Mouse (Mus musculus) CH12.LX (cell line): ENCODE data around the gene Rsrp1. TPM values are rescaled to one million over a fixed set of nuclear protein-coding genes. Genes with fewer than 3 reads are reported as not detected.
A peak's percentile ranks its signal among the peaks of the same experiment; 100 is the strongest.

Experiments used
- DNase-seq: peaks from one replicate; pipeline ENCODE4 v3.0.0-alpha.2; 2013; ENCODE audit errors: extremely low read depth
- H3K27ac ChIP-seq: 2 replicates; pipeline ENCODE4 v1.5.1; 2012; ENCODE audit warnings: low read depth, mild to moderate bottlenecking, control low read depth, moderate library complexity; ENCODE audit not compliant: insufficient read depth
- H3K27me3 ChIP-seq: replicated peaks from 2 replicates; pipeline ENCODE3; 2012; ENCODE audit warnings: inconsistent platforms
- H3K36me3 ChIP-seq, 2 experiments: replicated peaks in 1 of 2; 2 replicates each; pipeline versions ENCODE3 to v1.6.1; 2012; ENCODE audit warnings: inconsistent platforms in 1 of 2, low read length in 1 of 2, mild to moderate bottlenecking in 1 of 2, mixed read lengths in 1 of 2, moderate library complexity in 1 of 2; ENCODE audit not compliant: control insufficient read depth in 1 of 2, insufficient read depth in 1 of 2
- H3K4me1 ChIP-seq, 2 experiments: 2 replicates each; pipeline ENCODE4 v1.6.1; 2012; ENCODE audit warnings: inconsistent platforms in 1 of 2, moderate library complexity in 1 of 2; ENCODE audit not compliant: insufficient read depth in 2 of 2, control insufficient read depth in 1 of 2
- H3K4me2 ChIP-seq: 2 replicates; pipeline ENCODE4 v1.6.1; 2012; ENCODE audit warnings: low read depth, mild to moderate bottlenecking, control low read depth; ENCODE audit not compliant: poor library complexity, insufficient read depth, severe bottlenecking
- H3K4me3 ChIP-seq, 3 experiments: fragments of 150-350 bp in 1 of 3; sonication (generic) in 1 of 3; replicated peaks in 1 of 3; 2 replicates each; pipeline versions ENCODE3 to v1.5.1; 2011 to 2012; ENCODE audit warnings: low read depth in 2 of 3, low read length in 2 of 3, mild to moderate bottlenecking in 2 of 3, moderate library complexity in 2 of 3, control low read depth in 1 of 3, improper control_type of control experiment in 1 of 3, inconsistent platforms in 1 of 3, mixed read lengths in 1 of 3; ENCODE audit not compliant: poor library complexity in 1 of 3
- H3K79me2 ChIP-seq: replicated peaks from 2 replicates; pipeline ENCODE4 v1.6.1; 2012; ENCODE audit warnings: mild to moderate bottlenecking, moderate library complexity; ENCODE audit not compliant: control insufficient read depth, poor library complexity, insufficient read depth, severe bottlenecking; ENCODE audit errors: extremely low read depth
- H3K9ac ChIP-seq: 2 replicates; pipeline ENCODE4 v1.6.1; 2012; ENCODE audit warnings: low read depth, mild to moderate bottlenecking, control low read depth, moderate library complexity; ENCODE audit not compliant: insufficient read depth
- H3K9me3 ChIP-seq: replicated peaks from 2 replicates; pipeline ENCODE3; 2012; ENCODE audit warnings: low read length, inconsistent platforms, mixed read lengths
- CHD1 ChIP-seq: IDR thresholded peaks from 2 replicates; pipeline ENCODE4 v1.6.1; 2012; ENCODE audit warnings: low read depth, low read length, improper control_type of control experiment, inconsistent platforms
- CHD2 ChIP-seq: IDR thresholded peaks from 2 replicates; pipeline ENCODE4 v1.6.1; 2011; ENCODE audit warnings: low read length, improper control_type of control experiment
- CTCF ChIP-seq, 2 experiments: IDR thresholded peaks in 1 of 2; conservative IDR thresholded peaks in 1 of 2; 2 replicates each; pipeline ENCODE4 v1.5.1; 2011 to 2012; ENCODE audit warnings: low read depth in 2 of 2, low read length in 2 of 2, improper control_type of control experiment in 1 of 2, inconsistent platforms in 1 of 2, mild to moderate bottlenecking in 1 of 2, moderate library complexity in 1 of 2
- E2F4 ChIP-seq: IDR thresholded peaks from 2 replicates; pipeline ENCODE4 v1.6.1; 2011; ENCODE audit warnings: low read depth, low read length, improper control_type of control experiment; ENCODE audit not compliant: insufficient replicate concordance
- ELF1 ChIP-seq: IDR thresholded peaks from 2 replicates; pipeline ENCODE4 v1.6.1; 2014; ENCODE audit warnings: low read depth, mild to moderate bottlenecking, inconsistent platforms, low read length, improper control_type of control experiment
- ETS1 ChIP-seq: conservative IDR thresholded peaks from 2 replicates; pipeline ENCODE4 v1.6.1; 2012; ENCODE audit warnings: low read depth, mild to moderate bottlenecking, inconsistent platforms, low read length, improper control_type of control experiment, moderate library complexity
- GABPA ChIP-seq: IDR thresholded peaks from 2 replicates; pipeline ENCODE4 v1.6.1; 2012; ENCODE audit warnings: low read depth, low read length, improper control_type of control experiment, inconsistent platforms; ENCODE audit not compliant: insufficient replicate concordance
- HCFC1 ChIP-seq: IDR thresholded peaks from 2 replicates; pipeline ENCODE4 v1.6.1; 2012; ENCODE audit warnings: low read depth, mild to moderate bottlenecking, inconsistent platforms, low read length, improper control_type of control experiment
- JUN ChIP-seq: IDR thresholded peaks from 2 replicates; pipeline ENCODE4 v1.6.1; 2011; ENCODE audit warnings: low read depth, mild to moderate bottlenecking, low read length, improper control_type of control experiment, moderate library complexity; ENCODE audit not compliant: insufficient read depth
- JUND ChIP-seq: conservative IDR thresholded peaks from 2 replicates; pipeline ENCODE4 v1.6.1; 2011; ENCODE audit warnings: low read depth, low read length, improper control_type of control experiment
- KAT2A ChIP-seq: IDR thresholded peaks from 2 replicates; pipeline ENCODE4 v1.6.1; 2012; ENCODE audit warnings: low read length, improper control_type of control experiment, inconsistent platforms; ENCODE audit not compliant: insufficient replicate concordance
- MAX ChIP-seq: IDR thresholded peaks from 2 replicates; pipeline ENCODE4 v1.6.1; 2011; ENCODE audit warnings: low read length, improper control_type of control experiment
- MXI1 ChIP-seq: IDR thresholded peaks from 2 replicates; pipeline ENCODE4 v1.6.1; 2011; ENCODE audit warnings: mild to moderate bottlenecking, low read depth, low read length, improper control_type of control experiment
- MYC ChIP-seq: IDR thresholded peaks from 2 replicates; pipeline ENCODE4 v1.6.1; 2011; ENCODE audit warnings: low read depth, mild to moderate bottlenecking, improper control_type of control experiment, low read length
- NELFE ChIP-seq: IDR thresholded peaks from 2 replicates; pipeline ENCODE4 v1.6.1; 2011; ENCODE audit warnings: low read depth, low read length, improper control_type of control experiment
- NRF1 ChIP-seq: IDR thresholded peaks from 2 replicates; pipeline ENCODE4 v1.6.1; 2014; ENCODE audit warnings: low read depth, mild to moderate bottlenecking, inconsistent platforms, low read length, improper control_type of control experiment, moderate library complexity
- PAX5 ChIP-seq: IDR thresholded peaks from 2 replicates; pipeline ENCODE4 v1.6.1; 2012; ENCODE audit warnings: low read length, inconsistent platforms, mixed read lengths
- POLR2A ChIP-seq: IDR thresholded peaks from 2 replicates; pipeline ENCODE4 v1.6.1; 2011; ENCODE audit warnings: low read depth, mild to moderate bottlenecking, improper control_type of control experiment, low read length
- POLR2AphosphoS2 ChIP-seq: IDR thresholded peaks from 2 replicates; pipeline ENCODE4 v1.6.1; 2011; ENCODE audit warnings: low read depth, low read length, improper control_type of control experiment
- RCOR1 ChIP-seq: conservative IDR thresholded peaks from 2 replicates; pipeline ENCODE4 v1.6.1; 2012; ENCODE audit warnings: low read depth, mild to moderate bottlenecking, inconsistent platforms, low read length, improper control_type of control experiment
- SMC3 ChIP-seq: IDR thresholded peaks from 2 replicates; pipeline ENCODE4 v1.6.1; 2011; ENCODE audit warnings: low read depth, low read length, improper control_type of control experiment
- TBP ChIP-seq: conservative IDR thresholded peaks from 2 replicates; pipeline ENCODE4 v1.6.1; 2011; ENCODE audit warnings: low read depth, low read length, improper control_type of control experiment
- TCF12 ChIP-seq: IDR thresholded peaks from 2 replicates; pipeline ENCODE4 v1.6.1; 2014; ENCODE audit warnings: low read depth, mild to moderate bottlenecking, inconsistent platforms, low read length, improper control_type of control experiment
- UBTF ChIP-seq: IDR thresholded peaks from 2 replicates; pipeline ENCODE4 v1.6.1; 2012; ENCODE audit warnings: low read depth, mild to moderate bottlenecking, inconsistent platforms, low read length, improper control_type of control experiment, moderate library complexity
- USF2 ChIP-seq: conservative IDR thresholded peaks from 2 replicates; pipeline ENCODE4 v1.6.1; 2011; ENCODE audit warnings: low read depth, low read length, improper control_type of control experiment
- ZC3H11A ChIP-seq: IDR thresholded peaks from 2 replicates; pipeline ENCODE4 v1.6.1; 2012; ENCODE audit warnings: low read depth, mild to moderate bottlenecking, inconsistent platforms, low read length, improper control_type of control experiment
- ZKSCAN1 ChIP-seq: IDR thresholded peaks from 2 replicates; pipeline ENCODE4 v1.6.1; 2012; ENCODE audit warnings: low read depth, inconsistent platforms, low read length, improper control_type of control experiment, borderline replicate concordance
- ZMIZ1 ChIP-seq: IDR thresholded peaks from 2 replicates; pipeline ENCODE4 v1.6.1; 2012; ENCODE audit warnings: low read depth, mild to moderate bottlenecking, inconsistent platforms, low read length, improper control_type of control experiment
- ZNF384 ChIP-seq: IDR thresholded peaks from 2 replicates; pipeline ENCODE4 v1.6.1; 2012; ENCODE audit warnings: low read depth, low read length, improper control_type of control experiment, inconsistent platforms
- dilution Hi-C: fragments of 300-500 bp; cut with MboI; formaldehyde crosslinking; loops from 2 replicates; pipeline ENCODE4 v1.14.3; 2020; ENCODE audit warnings: low sequenced_read_pairs; ENCODE audit not compliant: extremely low pct_unique_long_range_greater_than_20kb, extremely low pct_ligation_motif_present
- in situ Hi-C: fragments of 300-500 bp; cut with MboI; formaldehyde crosslinking; loops from 3 replicates; pipeline ENCODE4 v1.14.3; 2019; ENCODE audit warnings: low sequenced_read_pairs, low pct_ligation_motif_present, low pct_unique_long_range_greater_than_20kb, mixed read lengths
- polyA plus RNA-seq: library from polyadenylated mRNA; unstranded; fragments of >175 nt; gene quantifications from 2 replicates; pipeline ENCODE4 v1.2.1, GENCODE M21; 2012; ENCODE audit warnings: low read depth; ENCODE audit not compliant: insufficient read length
- total RNA-seq, 2 experiments: library from RNA; depleted of rRNA; stranded (reverse); fragments of 300-350 nt in 1 of 2; fragments of >200 nt in 1 of 2; gene quantifications; 2 replicates each; pipeline ENCODE4 v1.2.3; 2012 to 2014

Rsrp1 gene
- total and polyA plus RNA-seq, 3 experiments, result 51.2 to 69.4 (median 61.3) TPM

GRCm38 (mm10) chr4:134930190-134930589, 6.8 kb downstream of the Rsrp1 start:
- Histone ChIP-seq H3K9ac (peak overlapping the region; percentile 75), H3K4me1 (peaks cover 2 to 41% of the 10 kb centered on the region in 2 experiments; a peak in 3 of 4 replicates), H3K4me2 (peak overlapping the region; percentile 85), H3K36me3 (peaks cover 55 to 73% of the 10 kb centered on the region in 2 experiments), H3K9me3 (no peaks in the 10 kb centered on the region), H3K4me3 (peak overlapping the region; percentile 54 to 94 (median 55)), H3K79me2 (peaks cover 25% of the 10 kb centered on the region), H3K27ac (peak overlapping the region; percentile 58; the same call in 1 of the 2 replicates), H3K27me3 (no peaks in the 10 kb centered on the region)
- dilution Hi-C loops, result no loop called here
- TF ChIP-seq HCFC1 (no peak), JUN (no peak), SMC3 (no peak), JUND (no peak), PAX5 (no peak), UBTF (no peak), MYC (no peak), KAT2A (no peak), ETS1 (no peak), TBP (no peak), ZKSCAN1 (no peak), ELF1 (no peak), E2F4 (no peak), GABPA (no peak), USF2 (no peak), ZC3H11A (no peak), ZNF384 (no peak), CTCF (conservative IDR thresholded peaks at IDR 0.05 in 1 of 2, IDR thresholded peaks at IDR 0.05 in 1 of 2; ENCODE audit: low read depth in 2 of 2, low read length in 2 of 2) (no peak)
- no peak for DNase-seq
- in situ Hi-C loops, result no loop called here

GRCm38 (mm10) chr4:134930684-134931481, 7.5 kb downstream of the Rsrp1 start, which contains the start of gene Syf2:
Gene Syf2, plus strand, starts transcription at chr4:134930898.
- Histone ChIP-seq H3K27me3 (no peaks in the 10 kb centered on the region), H3K4me3 (peak within 1 kb of the TSS; percentile 81 to 94 (median 83)), H3K9me3 (no peaks in the 10 kb centered on the region), H3K36me3 (peaks cover 55 to 73% of the 10 kb centered on the region in 2 experiments), H3K4me1 (peaks cover under 1 to 34% of the 10 kb centered on the region in 2 experiments; a peak in 2 of 4 replicates), H3K27ac (peak within 1 kb of the TSS; percentile 58), H3K4me2 (peak within 1 kb of the TSS; percentile 99), H3K9ac (peak within 1 kb of the TSS; percentile 79), H3K79me2 (peaks cover 18% of the 10 kb centered on the region)
- dilution Hi-C loops (no loop called here), in situ Hi-C loops (no loop called here)
- DNase-seq, result peak; percentile 98
- TF ChIP-seq NELFE (peak; percentile 73), ZKSCAN1 (no peak), RCOR1 (no peak), PAX5 (no peak), ZC3H11A (no peak), E2F4 (no peak), CHD2 (peak; percentile 46; the same call in 1 of the 2 replicates), NRF1 (peak; percentile 88), MYC (peak; percentile 72; the same call in 1 of the 2 replicates), ZMIZ1 (peak; percentile 51; the same call in 1 of the 2 replicates), CHD1 (no peak), MAX (peak; percentile 84), POLR2A (peak; percentile 81), ELF1 (peak; percentile 97), JUN (0 out of 2 replicates have a peak, but pooled peaks have one; percentile 2), HCFC1 (peak; percentile 86), UBTF (no peak), MXI1 (peak; percentile 89), POLR2AphosphoS2 (peak; percentile 71; the same call in 1 of the 2 replicates), TCF12 (peak; percentile 70), GABPA (no peak)
